Mouse (Mus musculus): ENCODE measurements at regions not wholly inside any gene's neighbourhood (a gene's known extent, or its start where the extent isn't known, plus 50 kb on each side); places are given as distances from the start of the nearest gene placed in this dataset.

DNA sequence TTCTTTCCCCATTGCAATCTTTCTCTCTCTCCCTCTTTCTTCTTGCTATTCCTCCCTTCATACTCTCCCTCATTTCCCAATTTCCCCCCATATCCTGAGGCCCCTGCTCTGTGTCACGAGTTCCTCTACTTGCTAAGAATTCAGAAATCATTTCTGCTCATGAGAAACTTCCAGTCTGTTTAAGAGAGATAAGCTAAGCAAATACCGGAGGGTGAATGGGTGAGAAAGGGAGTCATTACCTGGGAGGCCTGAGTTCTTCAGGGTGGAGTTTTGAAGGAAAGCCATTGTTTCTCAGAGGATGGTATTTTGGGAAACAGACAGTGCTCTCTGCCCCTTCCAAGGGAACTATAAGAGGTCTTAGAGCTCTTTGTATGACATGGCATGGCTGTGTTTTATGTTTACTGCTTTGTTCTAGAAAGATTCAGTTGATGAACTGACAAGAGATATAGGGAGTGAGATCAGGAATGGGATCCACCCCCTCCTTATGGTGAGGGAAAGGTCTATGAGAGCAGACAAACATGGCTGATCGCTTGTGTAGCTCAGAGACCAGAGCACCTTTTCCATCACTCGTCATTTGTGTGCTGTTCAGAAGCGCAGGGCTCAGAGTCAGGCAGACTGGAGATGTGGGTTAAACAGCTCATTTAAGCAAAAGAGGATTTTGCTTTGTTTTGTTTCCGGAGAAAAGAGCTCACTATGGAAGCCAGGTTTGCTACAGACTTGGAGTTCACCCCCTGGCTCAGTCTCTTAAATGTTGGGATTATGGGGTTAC, 1361.0 kb upstream of the A1bg start:
- intact Hi-C loops (cut with DNase I): no loop called here
- DNase-seq: no peak

DNA sequence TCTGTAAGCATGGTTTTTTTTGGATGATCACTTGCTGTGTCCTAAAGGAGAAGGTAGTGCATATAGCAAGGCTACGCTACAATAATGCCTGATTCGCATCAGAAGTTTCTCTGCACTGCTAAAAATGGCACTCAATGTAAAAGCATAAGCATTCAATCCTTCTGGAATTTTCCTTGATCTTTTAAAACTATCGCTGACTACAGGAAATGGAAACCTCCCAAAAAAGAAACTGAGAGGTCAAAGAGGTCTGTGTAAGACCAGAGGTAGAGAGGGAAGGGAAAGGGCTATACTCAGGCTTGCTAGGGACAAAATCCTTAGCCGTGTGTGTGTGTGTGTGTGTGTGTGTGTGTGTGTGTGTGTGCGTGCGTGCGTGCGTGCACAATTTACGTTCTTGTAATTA, 1359.8 kb upstream of the A1bg start:
- intact Hi-C loops (cut with DNase I): no loop called here
- no peak for DNase-seq

DNA sequence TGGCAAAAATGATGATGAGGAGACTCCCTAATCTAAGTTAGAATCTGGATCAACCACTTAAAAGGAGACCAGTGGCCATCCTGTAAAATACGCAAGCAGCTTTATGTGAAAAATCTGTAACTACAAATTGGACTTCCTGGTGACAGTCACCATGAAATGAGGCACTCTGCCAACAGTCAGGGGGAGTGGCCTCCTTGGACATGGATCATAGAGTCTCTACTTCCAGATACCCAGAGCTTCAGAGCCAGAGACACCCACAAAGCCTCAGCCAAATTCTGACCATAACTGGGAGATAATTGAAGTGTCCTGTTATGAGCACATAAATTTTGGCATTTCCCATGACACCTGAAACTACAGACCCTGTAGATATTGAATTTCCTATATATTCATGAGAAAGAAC, 1359.3 kb upstream of the A1bg start:
- intact Hi-C loops (cut with DNase I): no loop called here
- peak in 1 of 2 experiments; percentile 42 for DNase-seq

DNA sequence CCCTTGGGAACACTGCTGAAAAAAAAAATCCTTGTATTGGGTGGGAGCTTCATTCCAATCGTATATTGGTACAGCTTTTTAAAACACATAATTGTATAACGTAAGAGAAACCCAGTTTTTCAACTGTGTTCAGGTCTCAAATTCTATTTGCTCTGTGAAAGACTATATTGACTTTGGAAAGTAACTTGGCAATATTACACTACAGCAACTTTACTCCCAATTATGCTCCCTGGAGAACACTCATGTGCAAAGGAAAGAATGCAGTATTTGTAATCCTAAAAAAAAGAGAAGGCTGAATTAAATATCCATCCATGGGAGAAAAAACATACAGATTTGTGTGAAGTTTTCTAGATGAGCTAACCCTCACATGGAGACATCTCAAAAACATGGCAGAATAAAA, 1356.7 kb upstream of the A1bg start:
- DNase-seq: no peak
- intact Hi-C loops (cut with DNase I): no loop called here

DNA sequence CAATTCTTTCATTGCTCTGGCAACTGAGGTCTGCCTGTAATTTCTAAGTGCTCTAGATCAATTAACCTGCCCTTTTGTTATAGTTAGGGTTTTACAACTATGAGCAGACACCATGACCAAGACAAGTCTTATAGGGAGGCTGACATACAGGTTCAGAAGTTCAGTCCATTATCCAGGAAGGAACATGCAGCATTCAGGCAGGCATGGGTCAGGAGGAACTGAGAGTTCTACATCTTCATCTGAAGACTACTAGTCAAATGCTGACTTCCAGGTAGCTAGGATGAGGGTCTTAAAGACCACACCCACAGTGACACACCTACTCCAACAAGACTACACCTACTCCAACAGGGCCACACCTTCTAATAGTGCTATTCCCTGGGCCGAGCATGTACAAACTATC, 1352.0 kb upstream of the A1bg start:
- no peak for DNase-seq
- intact Hi-C loops (cut with DNase I): no loop called here

DNA sequence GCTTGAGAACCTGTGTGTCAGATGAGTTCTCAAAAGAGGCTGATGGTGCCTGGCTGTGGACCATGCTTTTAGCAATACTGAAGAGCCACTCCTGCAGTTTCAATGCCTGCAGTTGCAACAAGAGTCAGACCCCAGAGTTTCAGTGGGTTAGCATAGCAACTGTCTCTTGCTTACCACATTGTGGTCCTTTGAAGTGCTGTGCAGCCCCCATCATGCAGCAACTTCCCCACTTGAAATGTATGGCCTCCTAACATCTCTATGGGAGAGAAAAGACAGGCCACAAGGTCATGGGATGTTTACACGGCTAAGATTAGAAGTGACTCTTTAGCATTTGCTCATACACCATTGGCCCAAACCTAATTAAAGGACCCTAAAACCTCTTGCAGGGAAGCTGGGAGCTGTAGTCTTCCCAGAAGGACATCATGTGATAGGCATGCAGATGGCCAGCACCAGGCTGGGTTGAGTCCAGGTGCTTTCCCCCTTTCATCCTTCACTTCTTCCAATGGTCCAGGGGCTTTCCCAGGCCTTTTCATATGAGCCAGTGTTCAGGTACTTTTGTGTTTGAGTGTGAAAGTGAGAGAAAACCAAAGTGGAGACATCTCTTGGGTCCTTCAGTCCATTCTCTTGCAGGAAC, 1351.2 kb upstream of the A1bg start:
- intact Hi-C loops (cut with DNase I): no loop called here
- no peak for DNase-seq

DNA sequence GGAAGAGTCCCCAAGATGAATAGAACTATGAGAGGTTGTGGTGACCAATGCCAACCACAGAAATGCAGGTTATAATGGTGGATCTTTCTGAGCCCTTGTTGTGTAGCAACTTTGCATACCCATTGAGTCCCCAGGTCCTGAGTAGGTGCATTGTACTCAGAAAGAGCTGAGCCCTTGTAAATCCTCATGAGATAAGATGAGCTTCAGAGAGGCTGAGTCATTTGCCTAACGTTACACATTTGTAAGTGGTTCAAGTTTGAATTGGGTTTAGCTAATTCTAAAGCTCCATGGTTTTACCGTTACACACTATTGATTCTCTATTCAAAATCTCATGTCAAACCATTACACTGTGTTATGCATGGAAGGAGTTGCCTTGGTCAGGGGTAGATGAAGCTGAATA, 1349.9 kb upstream of the A1bg start:
- intact Hi-C loops (cut with DNase I): no loop called here
- no peak for DNase-seq

DNA sequence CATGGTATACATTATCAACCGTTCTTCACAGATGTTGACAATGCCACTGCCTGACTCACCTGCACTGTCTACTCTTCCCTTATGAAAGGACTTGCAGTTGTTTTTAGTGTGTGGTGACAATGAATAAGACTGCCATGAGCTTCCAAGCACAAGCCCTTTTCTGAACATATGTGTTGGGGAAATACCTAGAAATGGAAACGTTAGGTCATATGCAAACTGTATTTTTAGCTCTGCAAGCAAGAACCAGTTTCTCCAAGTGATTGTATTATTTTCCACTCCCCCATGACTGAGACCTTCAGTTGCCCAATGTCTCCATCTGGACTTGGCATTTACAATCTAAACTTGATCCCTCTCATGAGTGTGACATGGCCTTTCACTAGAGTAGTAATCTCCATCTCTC, 1348.6 kb upstream of the A1bg start:
- no peak for DNase-seq
- intact Hi-C loops (cut with DNase I): no loop called here

DNA sequence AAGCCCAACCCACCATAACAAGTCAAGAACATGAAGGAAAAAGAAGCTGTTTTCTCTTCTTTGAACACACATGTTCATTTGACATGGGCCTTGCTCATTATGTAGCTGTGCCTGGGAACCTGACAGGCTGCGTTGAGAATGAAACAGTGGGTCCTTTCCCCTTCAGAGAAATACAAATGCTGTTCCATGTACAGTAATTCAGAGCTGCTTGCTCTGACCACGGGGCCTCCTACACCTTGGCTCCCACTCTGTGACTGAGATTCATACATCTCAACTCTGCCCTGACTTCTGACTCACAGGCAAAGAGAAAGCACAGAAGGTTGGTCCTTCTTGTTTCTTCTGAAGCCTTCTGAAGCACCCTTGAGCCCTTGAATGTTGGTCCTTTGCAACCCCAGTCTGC, 1345.4 kb upstream of the A1bg start:
- DNase-seq: no peak
- intact Hi-C loops (cut with DNase I): no loop called here

DNA sequence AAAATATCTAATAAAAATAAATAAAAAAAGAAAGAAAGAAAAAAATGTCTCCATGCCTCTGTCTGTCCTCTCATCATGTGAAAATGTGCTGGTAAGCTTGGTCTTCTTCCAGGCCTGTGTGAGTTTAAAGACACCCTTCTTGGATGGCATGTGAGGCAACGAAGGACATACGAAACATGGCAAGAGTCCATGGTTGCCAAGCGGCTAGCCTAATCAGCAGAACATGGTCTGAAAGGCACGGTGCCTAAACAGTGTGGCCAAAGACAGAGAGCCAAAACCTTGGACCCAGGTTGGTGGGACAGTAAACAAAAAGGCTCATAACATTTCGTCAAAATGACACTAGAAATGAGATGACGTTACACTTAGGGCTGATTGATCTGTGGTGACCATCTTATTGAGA, 1344.7 kb upstream of the A1bg start:
- intact Hi-C loops (cut with DNase I): no loop called here
- no peak for DNase-seq

DNA sequence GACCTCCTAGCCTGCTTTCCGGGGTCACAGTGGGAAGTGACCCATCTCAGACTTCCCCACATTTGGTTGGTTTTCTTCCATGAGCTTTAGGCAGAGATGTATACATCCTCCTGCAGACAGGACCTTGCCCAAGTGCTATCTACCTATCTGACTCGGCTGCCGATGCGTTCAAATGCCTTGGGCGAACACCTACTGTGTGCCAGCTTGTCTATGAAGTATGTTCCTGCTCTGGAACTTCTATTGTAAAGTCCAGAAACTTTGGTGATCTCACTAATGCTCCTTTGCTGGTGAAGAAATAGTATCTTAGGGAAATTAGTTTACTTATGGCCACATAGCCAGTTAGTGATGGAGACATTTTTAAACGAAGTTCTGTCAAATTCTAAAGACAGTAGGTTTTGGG, 1343.2 kb upstream of the A1bg start:
- no peak for DNase-seq
- intact Hi-C loops (cut with DNase I): no loop called here

DNA sequence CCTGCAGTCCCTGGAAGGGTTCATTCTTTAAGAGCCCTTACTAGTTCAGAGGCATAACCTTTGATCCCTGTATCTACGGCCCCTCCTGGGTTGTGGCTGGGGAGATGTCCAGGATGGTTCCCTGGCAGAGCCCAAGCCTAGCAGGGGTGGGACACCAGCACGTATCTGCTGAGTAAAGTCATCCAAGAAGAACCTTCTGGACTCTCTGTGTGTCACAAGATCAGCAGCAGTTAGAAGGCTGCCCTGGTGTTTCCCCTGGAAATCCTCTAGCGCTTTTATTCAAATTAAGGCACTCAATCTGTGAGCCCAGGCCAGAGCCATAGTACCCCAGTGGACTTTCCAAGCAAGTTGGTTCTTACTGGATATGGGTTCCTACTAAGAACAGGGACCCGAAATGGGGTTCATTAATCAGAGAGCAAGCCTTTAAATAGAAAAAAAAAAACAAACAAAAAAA, 1342.7 kb upstream of the A1bg start:
- DNase-seq: no peak
- intact Hi-C loops (cut with DNase I): no loop called here

DNA sequence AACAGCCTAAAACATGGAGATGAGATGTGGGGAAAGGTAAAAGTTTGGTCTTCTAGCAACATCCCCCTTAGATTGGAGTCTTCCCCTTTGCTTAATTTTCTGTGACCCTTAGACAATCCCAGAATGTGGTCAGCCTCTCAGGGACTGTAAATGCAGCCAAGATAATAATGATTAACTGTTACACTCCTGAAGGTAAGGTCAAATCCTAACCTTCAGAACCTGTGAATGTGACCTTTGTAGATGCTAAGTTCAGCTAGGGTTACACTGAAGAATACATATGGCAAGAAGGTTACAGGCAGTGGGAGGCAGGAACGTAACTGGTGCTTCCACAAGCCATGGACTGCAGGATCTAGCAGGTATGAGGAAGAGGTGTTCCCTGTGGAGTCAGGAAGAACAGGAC, 1342.2 kb upstream of the A1bg start:
- intact Hi-C loops (cut with DNase I): loop anchor here (5.0 kb wide), 1 partner anchor 62 kb away; no protein-coding TSS in a partner anchor
- no peak for DNase-seq

DNA sequence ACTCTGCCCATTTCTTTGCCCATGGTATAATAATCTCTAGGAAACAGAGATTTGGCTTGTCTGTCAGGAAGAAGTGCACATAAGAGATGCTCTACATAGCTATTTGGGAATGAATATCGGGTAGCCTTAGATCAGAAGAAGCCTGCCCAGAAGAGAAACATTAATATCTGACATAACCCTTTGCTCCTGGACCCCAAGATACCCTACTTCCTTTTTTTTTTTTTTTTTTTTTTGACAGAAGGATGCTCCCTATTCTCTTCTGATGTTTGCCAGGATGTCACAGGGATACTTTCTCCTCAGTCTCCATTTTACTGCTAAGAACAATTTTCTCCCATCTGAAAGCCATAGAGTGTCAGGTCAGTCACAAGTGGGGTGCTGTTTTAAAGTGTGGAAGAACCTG, 1341.4 kb upstream of the A1bg start:
- intact Hi-C loops (cut with DNase I): loop anchor here (5.0 kb wide), 1 partner anchor 63 kb away; no protein-coding TSS in a partner anchor
- no peak for DNase-seq

DNA sequence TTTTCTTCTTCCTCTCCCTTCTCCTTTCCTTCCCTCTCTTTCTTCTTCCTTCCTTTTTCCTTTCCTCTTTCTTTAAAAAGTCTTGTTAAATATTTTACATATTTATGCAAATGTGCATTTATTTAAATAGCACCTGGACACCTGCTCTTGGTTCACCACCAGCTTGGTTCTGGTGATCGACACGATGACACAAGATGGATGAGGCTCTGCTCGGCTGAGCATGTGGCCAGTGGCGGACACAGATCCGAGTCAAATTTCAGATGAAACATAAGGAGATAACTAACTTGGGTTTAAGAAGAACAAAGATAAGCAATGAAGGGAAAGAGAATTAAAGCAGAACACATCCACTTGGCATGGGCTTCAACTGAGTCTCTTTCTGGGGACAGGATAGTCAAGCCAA, 1339.7 kb upstream of the A1bg start:
- no peak for DNase-seq
- intact Hi-C loops (cut with DNase I): loop anchor here (5.0 kb wide), 1 partner anchor 65 kb away; no protein-coding TSS in a partner anchor

DNA sequence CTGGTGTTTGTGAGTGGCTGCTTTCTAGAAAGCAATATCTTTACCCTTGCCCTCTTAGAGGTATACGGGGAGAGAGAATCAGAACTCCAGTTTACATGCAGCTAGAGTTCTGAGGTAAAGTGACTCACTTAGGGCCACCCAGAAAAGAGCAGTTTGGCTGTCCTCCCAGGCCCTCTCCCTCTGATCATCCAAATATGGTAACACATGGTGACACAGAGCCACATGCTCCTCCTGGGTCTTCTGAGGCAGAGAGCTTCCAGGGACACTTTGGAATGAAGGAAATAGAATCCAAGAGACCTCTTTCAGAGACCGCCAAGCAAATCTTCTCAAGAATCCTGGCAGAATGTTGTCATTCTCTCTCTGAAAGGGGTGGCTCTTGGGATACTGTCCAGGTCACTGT, 1338.7 kb upstream of the A1bg start:
- intact Hi-C loops (cut with DNase I): loop anchor here (5.0 kb wide), 1 partner anchor 66 kb away; no protein-coding TSS in a partner anchor

DNA sequence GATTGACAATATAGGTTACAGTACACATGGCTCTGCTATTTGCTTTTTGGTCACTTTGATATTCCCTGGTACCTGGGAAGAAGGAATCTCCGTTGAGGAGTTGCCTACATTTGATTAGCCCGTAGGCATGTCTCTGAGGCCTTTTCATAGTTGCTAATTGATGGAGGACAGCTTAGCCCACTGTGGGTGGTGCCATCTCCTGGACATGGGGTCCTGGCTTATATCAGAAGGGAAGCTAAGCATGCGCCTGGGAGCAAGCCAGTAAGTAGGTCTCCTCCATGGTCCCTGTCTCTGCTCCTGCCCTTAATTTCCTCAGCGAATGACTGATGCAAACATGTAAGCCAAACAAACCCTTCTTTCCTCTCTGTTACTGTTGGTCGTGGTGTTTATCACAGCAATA, 1335.8 kb upstream of the A1bg start:
- intact Hi-C loops (cut with DNase I): no loop called here
- no peak for DNase-seq

More for the DNA sequence above, 1338.7 kb upstream of the A1bg start:
- DNase-seq: peak; percentile 41 to 53

DNA sequence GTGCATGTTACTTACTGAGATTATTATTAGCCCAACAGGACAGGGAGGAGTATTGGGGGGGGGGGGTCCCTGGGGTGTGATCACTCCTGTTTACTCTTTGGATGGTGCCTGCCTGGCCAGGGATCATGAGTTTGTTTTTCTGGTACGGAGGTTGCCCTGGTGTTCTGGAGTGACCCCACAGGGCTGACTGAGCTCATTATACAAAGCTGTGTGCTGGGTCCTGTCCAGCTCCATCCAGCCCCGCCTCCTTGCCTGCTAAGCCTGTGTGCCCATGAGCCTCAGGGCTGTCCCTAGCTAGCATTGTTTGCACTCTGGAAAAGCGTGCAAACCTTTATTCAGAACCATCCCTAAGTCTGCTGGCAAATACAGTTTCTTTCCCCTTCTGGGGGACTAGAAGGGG, 1335.1 kb upstream of the A1bg start:
- intact Hi-C loops (cut with DNase I): no loop called here
- DNase-seq: peak; percentile 57 to 76

DNA sequence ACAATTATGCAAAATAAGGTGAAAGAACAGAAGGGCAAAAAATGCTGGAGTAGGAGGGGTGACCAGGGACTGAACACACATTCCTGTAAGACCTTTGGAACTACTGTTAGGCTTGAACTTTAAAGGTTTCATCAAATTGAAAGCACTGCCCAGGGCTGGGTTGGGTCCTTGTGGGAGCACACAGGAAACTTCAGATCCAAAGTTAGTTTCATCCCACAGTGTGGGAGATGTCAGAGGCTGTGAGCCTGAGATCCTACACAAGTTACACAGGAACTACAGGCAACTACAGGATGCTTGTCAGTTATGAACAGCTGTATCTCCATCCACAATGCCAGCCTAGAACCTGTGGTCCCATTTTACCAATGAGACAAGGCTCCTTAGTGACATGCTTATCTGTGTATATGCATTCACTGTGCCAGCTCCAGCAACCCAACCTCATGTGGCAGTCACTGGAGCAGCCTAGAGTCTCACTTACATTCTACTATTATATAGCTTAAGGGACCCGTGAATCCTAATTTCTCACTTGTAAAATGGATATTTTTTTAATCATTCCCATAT, 1334.4 kb upstream of the A1bg start:
- intact Hi-C loops (cut with DNase I): no loop called here

DNA sequence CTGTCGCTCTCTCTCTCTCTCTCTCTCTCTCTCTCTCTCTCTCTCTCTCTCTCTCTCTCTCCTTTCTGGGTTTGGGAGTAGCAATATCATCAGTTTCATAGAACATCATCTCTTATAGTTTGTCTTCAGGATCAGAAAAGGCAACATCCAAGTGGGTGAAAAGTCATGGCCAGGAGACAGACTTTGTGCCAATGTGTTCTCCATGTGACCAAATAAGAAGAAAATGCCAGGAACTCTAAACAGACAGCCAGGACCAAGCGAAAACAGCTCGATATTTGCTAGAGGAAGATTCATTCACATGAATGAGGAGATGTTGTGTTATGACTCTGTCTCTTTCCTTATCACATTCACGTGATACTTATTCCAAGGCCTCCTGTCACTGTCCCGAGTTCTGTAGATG, 1332.8 kb upstream of the A1bg start:
- peak in 1 of 2 experiments; percentile 42 for DNase-seq
- intact Hi-C loops (cut with DNase I): no loop called here

More for the DNA sequence above, 1334.4 kb upstream of the A1bg start:
- DNase-seq: no peak

DNA sequence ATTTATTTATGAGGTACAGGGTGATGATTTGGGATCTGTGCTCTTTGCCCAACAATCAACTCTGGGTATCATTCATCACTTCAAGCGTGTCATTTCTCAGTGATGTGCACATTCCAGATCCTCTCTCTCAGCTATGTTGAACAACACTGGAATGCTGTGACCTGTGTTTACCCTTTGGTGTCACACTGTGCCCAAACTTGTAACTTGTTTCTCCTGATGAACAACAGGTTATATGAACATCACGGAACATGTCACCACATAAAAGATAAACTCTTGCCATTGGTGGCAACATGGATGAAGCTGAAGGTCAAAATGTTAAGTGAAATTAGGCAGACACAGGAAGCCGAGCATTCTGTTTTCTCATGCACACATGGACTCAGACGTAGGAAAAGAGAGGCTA, 1330.9 kb upstream of the A1bg start:
- no peak for DNase-seq
- intact Hi-C loops (cut with DNase I): no loop called here

Measured in heart, postnatal 14 days (tissue).